Mouse (Mus musculus) left cerebral cortex, adult 9 months (tissue): ENCODE results near the gene Adat3.

ENCODE experiments used
- DNase-seq, 2 experiments: peaks; one replicate each; pipeline ENCODE4 v3.0.0; 2022; ENCODE audit warnings: low spot score in 2 of 2

The Adat3 gene

DNA sequence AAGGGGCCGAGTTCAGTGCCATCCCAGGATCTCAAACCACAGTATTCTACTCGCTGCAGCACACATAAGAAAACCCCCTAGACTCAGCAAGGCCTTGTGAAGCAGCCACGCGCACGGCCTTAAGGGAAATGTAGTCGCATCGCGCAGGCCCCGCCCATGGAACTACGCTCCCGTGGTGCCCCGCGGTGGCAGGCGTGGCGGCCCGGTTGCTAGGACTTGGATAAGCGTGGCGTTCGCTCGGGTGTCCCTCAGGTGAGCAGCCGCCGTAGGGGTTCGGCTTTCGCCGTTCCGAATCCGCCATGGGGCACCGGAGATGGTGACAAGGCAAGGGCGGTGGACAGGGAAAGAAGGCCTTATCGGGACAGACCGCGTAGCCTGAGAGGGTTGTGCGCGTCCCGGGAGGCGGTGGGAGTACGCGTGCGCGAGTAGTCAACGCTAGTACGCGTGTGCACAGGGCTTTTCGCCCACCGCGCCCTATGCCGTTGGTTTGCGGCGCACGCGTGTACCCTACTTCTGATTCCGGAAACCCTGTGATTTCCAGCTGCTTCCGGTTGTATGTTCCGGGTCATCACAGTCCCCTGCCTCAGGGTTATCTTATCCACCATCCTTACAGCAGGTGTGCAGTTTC, at the start of gene Adat3, which contains the start of gene Scamp4:
TSS of gene Adat3 (plus strand) at position 183 of the 628 bp plus-strand sequence.
TSS of gene Scamp4 (plus strand) at position 175 of the 628 bp plus-strand sequence.
- peak; percentile 92 to 97 for DNase-seq

DNA sequence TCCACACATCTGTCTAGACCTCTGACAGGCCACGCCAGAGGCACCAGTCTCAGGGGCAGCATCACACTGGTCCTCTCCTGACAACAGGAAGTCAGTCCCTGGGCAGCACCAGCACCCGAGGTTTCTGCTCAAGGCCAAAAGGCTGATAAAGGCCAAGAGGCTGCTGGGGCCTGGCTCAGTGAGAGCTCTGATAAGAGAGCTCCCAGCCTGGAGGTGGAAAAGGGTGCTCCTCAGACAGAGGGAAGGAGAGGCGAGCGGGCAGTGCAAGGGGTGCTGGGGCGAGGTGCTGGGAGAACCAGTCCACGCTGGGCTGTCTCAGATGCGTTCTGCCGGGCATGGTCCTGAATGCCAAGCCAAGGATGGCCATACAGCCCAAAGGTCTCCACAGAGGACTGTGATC, 49.1 kb upstream of the Adat3 start:
- DNase-seq: no peak

DNA sequence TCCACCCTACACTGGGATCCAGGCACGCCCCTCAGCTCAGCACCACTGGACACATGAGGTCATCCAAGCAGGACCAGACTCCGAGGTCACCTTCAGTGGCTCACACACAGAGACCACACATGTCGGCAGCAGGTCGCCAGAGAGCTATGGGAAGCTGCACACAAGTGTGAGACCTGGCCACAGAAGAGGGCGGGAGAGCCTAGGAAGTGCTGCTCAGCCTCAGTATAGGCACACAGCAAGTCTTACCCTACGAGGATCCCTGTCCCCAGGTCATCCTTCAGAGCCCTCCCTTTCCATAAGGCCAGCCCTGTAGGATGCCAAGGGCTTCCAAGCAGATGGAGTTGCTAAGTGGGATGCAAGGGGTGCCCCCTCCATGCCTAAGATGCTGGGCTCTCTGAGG, 48.7 kb upstream of the Adat3 start:
- no peak for DNase-seq

DNA sequence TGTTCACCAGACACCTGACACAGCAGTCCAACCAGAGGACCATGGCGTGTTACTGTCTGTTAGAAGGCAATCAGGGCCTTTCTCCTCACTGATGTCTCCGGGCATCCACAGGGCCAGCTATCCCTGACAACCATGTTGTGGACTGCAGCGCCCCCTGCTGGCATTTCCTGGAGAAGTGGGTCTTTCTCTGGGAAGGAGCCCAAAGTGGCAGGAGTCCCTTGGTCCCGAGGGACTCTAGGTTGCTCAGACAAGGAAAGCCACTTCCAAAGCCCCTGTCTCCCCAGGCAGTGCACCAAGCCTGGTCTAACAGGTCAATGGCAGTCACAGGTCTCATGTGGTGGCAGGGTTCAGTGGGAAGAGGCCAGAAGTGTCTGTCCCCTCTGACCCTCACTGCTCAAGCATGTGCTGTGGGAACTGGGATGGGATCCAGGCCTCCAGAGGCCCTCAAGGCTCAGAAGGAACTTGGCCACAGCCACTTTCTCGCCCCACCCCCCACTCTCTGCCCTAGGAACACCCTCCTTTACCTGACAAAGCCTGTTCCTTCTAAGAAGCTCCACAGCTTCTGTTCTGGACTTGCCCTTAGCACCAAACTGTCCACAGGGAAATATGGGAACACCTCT, 45.2 kb upstream of the Adat3 start:
- peak in 1 of 2 experiments; percentile 77 for DNase-seq

DNA sequence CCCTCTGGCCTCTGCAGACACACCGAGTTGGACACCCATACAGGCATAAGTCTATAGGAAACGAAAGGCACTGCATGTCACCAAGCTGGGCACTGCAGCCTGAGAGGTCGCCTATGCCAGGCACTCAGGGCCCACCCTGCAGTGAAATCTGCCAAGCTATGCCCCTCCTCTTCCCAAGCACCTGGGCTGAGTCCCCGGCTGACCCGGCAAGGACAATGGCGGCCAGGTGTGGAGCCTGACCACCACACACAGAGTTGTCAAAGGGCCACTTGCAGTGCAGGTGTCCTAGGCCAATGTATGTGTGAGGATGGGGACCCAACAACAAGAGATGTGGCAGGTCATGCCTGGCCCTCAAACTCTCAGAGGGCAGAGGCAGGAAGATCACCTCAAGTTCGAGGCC, 43.2 kb upstream of the Adat3 start:
- no peak for DNase-seq

DNA sequence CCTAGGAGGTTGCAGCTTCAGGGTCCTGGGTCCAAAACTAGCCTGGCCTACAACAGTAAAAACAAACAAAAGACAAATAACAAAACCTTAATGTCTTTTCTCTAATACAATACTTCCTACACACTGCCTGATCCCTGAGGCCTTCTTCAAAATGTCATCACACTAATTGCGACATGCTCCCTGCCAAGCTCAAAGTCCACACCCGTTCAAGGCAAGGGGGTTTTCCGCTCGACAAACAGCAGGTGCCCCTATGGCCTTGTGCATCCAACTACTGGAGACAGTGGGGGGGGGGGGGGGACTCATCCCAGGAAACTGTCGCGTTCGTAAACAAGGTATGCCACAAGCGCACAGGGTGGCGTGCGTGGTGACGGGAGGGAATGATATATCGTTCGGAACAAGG, 42.1 kb upstream of the Adat3 start:
- DNase-seq: no peak

DNA sequence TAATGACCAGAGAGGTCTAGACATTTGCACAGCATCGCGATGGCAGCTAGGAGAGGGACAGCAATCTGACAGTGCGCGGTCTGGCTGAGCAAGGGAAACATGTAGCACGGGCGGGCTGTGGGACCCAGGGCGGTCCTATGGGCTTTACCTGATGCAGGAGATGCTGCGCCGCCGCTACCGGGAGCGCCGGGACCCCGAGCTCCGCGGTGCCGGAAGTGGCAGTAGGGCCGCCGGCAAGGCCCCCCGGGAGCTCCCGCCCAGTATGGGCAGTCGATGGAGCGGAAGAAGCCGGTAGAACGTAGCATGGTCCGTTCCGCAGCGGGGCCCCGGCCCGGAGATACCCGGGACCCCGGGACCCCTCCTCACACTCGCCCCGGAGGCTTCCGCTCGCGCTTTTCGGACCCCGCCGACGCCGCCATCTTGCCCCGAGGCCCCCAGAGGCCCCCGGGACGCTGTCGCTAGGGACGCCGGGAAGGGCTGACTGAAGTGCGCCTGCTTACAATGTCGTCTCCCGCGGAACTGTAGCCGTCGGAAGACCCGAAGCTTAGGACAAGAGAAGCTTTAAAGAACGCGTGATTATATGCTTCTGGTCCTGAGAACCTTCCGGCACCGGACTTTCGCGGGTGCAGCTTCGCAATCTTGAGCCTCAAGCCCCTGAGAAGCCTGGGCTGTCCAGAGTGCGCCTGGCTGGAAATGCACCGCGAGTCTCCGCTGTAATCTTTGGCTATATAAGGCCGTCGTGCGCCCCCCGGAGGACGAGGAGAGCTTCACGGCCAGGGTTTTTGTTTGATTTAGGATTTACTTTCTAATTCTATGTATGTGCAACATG, 41.4 kb upstream of the Adat3 start, which contains the start of gene Rexo1:
TSS of gene Rexo1 (minus strand) at position 445 of the 829 bp plus-strand sequence.
- peak; percentile 81 to 95 for DNase-seq

DNA sequence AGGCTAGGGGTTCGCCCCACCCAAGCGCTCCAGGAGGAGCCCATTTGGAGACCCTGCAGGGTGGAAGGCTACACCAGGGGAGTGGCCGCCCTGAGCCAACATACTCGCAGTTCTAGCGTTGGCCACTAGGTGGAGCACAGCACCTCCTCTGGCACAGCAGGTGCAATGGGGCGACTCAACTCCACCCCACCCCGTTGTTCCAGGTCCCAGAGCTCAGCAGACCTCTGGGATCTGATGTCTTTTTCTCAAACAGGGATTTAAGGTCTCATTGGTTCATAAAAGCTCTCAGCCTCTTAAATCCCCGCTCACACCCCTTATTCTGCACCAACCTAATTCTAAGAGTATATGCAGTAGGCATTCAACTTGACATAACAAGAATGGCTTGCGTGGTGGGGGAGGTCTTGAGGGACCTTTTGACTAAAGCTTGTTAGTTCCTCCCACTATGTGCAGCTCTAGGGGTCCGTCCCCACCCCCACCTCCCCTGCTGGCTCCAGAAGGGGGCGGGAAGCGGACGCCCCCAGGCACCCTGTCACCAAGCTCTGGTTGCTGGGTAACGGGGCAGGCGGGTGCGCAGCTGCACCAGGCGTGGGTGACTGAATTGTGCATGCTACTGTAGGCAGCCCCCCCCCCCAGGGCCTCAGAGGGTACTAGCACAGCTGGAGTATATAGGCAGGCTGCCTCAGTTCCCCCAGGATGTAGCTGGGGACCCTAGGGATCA, 36.1 kb upstream of the Adat3 start:
- peak; percentile 75 to 91 for DNase-seq

DNA sequence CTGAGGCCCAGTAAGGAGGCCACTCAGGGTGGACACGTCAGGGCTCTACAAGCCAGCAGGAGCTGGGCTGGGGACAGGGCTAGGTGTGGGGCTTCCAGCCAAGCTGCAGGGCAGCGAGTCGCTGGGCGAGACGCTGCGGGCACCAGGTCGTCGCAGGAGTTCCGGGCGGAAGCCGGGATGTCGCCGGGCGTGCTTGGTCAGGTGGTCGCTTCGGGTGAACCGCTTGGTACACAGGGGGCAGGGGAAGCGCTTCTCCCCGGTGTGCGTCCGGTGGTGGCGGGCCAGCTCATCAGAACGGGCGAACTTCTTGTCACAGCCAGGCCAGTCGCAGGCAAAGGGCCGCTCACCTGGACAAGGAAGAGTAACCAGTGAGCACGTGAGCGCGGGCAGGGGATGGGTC, 33.8 kb upstream of the Adat3 start:
- DNase-seq: no peak

DNA sequence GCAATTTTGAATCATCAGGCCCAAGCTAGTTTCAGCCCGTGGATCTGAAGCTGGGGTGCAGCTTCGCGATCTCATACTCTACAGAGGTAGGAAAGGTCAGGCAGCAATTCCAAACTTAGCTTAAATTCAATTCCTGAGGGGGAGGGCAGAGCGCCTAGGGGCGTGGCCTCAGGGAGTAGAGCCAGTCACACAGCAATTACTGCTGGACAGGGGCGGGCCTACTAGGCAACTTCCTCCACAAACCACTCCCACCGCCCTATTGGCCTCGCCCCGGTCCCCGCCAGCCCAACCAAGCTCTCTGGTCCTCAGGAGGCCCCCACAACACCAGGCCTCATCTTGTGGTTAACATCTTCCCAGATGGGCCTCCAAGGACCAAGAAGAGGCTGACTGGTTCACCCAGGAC, 33.0 kb upstream of the Adat3 start:
- no peak for DNase-seq

DNA sequence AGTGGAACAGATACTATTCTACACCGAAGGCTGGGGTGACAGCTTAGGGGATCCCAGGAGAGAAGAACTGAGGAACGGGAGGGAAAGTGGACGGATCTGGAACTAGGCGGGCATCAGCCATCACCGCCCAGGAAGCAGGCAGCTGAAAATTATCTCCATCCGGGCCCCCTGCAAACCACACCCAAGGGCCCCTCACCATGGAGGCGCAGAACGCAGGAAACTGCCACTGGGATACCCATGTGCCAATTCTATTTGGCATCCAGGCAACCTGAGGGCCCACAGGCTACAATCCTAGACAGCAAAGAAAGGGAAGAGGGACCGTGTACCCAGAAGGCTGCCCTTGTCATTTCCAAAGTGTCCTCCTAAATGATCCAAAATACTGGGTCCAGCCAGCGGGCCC, 32.3 kb upstream of the Adat3 start:
- no peak for DNase-seq

DNA sequence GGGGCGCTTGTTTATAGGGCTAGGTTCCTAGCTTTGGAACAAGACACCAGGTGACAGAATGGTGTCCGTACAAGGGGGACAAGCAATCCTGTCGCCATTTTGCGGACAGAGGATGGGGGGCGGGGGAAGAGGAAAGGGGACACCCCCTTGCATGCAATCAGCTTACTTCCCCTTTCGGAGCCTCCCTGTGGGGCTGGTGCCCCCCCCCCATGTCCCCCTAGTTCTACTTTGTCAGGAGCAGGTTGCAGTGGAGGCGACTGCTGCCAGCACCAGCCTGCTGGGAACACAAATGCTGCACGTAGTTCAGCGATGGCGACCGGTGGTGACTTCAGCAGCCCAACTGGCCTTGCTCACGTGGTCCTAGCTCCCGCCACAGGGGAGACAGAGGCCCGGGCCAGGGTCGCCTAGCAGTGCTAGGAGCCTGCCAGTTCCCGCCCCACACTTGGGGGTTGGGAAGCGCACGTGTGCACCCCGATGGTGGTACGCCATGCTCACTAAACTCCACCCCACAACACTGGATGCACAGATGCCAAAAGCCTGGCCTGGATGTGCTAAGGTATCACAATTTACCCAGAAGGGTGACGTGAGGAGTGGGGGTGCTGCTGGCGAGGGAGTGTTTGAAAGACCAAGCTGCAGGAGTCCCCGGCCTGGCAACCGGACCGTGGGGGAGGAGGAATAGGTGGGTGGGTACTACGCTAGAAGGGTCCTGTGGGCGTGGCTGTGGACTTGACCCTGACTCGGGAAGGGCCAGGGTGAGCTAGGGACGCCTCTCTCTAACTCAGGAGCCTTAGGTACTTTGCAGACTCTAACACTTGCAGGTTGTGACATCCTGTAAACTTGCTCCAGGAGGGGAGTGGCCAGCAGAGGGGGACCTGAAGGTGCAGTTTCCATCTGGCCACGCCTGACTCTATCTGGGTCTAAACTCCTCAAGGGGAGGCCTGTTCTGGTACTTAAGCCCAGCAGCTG, 31.5 kb upstream of the Adat3 start:
- no peak for DNase-seq

DNA sequence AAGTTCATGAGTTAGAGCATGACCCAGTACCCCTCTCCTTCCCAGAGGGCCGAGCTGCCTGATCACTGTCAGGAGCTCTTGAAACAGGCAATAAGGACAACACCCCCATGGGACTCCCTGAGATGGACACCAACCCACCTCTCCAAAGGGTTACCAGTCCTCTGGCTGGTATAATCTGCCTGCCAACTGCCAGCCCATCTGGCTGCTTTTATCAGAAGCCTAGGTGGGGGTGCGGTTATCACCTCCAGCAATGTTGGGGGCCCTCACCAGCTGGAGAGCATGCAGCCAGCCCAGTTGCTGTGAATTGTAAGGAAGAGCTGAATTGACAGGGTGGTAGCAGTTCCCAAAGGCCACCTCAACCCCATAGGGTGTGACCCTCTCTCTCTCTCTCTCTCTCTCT, 30.2 kb upstream of the Adat3 start:
- no peak for DNase-seq

DNA sequence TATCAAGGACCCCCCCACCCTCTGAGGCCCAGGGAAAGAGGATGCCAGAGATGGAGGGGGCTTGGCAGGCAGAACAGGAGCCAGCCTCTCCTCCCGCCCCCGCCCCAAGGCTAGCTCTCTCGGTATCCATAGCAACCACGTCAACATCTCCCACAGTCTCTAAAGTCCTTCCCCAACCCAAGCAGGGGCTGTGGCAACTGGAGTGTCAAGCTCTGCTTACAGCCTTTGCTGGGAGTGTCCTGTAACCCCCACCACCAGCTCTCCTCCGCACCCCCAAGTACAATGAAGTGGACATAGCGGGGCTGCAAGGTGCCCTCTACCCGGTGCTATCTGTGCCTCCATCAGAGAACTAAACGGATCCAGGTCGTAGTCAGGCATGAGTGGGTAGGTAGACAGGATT, 28.7 kb upstream of the Adat3 start:
- peak in 1 of 2 experiments; percentile 58 for DNase-seq

DNA sequence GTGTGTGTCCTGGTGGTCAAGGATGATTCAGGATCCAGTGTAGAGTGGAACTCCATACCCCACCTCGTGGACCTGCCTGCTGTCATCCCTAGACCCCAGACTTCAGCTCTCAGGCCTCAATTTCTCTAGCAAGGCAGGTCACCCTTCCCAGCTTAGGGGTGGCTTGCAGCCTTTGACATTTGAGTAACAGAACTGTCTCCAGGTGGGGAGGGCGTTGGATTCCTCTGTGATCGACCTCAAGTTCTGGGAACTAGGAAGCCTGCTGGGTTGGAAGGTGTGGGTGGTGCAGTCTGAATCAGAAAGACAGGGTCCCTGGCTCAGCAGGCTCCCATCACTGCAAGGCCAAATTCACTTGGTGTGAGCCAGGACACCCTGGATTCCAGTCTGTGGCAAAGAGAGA, 27.8 kb upstream of the Adat3 start:
- no peak for DNase-seq

DNA sequence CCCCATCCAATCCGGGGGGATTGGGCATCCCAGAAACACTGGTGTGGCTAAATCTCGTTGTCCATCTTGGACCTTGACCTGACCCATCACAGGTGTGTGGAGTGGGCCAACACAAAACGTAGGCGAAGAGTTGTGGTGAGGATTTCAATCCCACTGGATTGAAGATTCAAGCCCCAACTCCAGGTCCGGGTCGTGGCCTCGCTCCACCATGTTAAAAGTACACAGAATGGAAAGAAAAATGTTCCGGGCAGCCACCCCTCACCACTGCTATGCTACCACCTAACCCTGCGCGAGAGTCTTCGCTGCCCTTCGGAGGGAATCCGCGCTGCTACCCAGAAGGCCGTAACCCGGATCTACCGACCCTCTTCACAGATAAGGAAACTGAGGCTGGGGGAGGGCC, 26.8 kb upstream of the Adat3 start:
- no peak for DNase-seq

DNA sequence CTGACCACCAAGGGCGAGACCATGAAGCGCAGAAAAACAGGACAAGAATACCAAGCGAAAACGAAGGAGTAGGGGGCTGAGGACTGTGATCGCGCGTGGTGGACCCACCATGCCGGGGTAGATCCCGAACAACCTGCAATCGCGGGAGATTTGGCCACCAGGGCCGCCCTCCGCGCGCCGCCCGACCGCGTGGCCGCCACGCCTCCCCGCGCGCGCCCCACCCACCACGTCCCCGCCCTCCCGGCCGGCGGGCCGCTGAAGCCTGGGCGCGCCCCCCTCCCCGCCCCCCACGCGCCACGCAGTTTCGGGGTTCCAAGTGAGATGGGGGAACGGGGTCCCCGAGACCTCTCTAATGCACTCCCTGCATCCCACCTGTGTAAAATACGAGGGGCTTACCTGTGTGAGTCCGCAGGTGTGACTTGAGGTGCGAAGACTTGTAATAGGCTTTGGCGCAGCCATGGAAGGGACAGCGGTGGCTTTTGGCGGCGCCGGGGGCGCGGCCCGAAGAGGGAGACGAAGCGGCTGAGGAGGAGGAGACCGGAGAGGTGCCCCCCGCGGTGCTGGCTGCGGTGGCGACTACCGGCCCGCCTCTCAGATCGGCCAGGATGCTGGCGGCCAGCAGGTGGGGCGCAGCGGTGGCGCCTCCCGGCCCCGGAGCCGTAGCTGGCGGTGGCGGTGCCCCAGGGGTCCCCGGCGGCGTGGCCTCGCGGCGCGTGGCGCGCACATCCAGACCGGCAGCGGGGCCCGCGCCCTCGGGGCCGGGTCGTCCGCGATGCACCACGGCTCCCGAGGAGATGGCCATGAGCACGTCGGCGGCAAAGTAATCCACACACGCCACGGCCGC, 26.1 kb upstream of the Adat3 start:
- DNase-seq: peak in 1 of 2 experiments; percentile 58

DNA sequence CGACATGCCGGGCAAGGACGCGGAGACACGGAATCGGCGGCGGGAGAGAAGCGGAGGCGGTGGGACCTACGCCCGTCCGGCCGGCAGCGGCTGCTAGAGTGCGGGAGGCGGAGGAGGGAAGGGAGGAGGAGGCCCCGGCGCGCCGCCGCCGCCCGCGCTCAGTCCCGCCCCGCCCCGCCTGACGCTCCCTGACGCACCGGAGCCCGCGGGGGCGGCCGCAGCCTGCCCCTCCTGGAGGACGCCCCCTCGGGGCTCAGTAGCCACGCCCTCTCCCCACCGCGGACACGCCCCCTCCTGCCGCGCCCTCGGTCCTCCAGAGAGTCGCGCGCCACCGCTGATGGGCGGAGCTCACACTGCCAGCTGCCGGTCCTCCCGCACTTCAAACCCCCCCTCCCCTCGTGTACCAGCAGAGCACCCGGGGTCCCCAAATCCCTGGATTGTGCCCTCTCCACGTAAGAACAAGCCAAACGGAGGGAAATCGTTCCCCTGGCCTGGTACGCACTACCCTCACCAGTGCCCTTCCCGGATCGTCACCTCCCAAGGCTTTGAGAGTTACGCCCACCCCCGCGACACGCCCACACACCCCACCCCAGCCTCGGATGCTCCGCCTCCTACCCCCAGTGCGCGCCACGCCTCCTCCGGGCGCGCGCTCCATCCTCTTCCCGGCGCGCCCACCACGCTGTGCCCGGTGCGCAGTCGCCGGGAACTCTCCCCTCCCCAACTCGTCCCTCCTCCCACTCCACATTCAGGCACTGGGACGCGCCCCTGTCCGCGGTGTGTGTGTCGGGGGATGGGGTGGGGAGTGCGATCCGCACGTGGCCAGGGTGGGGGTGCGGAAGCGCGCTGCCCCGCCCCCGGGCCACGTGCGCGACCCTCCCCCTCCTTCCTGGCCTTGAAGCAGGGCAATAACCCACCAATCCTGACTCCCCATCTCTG, 25.2 kb upstream of the Adat3 start, which contains the start of gene Klf16:
TSS of gene Klf16 (minus strand) at position 127 of the 936 bp plus-strand sequence.
- DNase-seq: peak; percentile 93 to 96
